Mouse (Mus musculus) bone marrow macrophage, adult 2 months (primary cell): ENCODE results near the gene Rnf144b.

ENCODE experiments used
- CTCF ChIP-seq: IDR thresholded peaks from 2 replicates; pipeline ENCODE4 v1.5.1; 2012; ENCODE audit warnings: low read depth, mild to moderate bottlenecking, low read length, moderate library complexity
- POLR2A ChIP-seq: IDR thresholded peaks from 2 replicates; pipeline ENCODE4 v1.6.1; 2012; ENCODE audit warnings: mild to moderate bottlenecking, low read depth, low read length, borderline replicate concordance

DNA sequence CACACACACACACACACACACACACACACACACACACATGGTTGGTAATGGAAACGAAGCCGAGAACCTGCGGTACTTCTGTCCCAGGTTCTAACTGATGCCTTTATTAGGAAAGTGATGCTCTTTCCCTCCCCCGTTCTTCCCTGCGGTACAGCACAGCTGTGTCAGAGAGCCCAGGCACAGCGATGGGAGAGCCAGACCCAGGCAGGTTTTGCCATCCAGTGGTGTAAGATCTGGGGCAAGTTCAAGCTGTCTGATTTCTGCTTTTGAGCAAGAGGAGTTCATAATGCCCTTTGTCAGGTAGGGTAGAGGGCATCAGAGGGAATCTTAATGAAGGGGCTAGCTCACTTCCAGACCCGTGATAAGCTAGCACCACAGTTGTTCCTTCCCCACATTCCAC, 89.1 kb downstream of the Rnf144b start:
- TF ChIP-seq CTCF (no peak), POLR2A (no peak)
